Mouse (Mus musculus) heart, adult 11 months (tissue): ENCODE measurements around the gene Dnaic1.
A peak's percentile ranks its signal among the peaks of the same experiment; 100 is the strongest.

Source experiments
- DNase-seq: peaks from one replicate; pipeline ENCODE4 v3.0.0; 2022

Gene Dnaic1

DNA sequence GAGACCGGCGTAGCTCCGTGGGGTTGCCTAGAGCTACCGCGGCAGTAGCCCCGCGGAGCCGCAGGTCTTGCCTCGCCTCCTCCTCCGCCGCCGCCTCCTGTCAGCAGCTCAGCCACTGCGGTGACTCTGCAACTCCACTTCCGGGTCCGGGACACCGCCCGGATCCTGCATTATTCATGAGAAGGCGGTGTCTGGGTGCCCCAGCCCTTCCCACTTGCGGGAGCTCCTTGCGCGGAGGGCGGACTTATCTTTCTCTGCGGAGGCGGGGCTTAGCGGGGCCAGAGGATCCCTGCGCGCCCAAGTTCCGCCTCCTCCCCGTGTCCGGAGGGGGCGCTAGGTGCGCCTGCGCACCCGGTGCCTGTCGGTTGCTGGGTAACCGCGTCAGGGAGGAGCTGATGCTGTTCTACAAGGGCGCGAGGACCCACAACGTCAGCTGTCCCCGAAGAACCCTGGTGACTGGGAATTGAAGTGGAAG is at the start of gene Dnaic1, which contains the start of gene Fam219a:
Dnaic1 (plus strand) TSS at position 365 of the 475 bp plus-strand sequence.
Fam219a (minus strand) TSS at position 128 of the 475 bp plus-strand sequence.
- peak; percentile 100 for DNase-seq

DNA sequence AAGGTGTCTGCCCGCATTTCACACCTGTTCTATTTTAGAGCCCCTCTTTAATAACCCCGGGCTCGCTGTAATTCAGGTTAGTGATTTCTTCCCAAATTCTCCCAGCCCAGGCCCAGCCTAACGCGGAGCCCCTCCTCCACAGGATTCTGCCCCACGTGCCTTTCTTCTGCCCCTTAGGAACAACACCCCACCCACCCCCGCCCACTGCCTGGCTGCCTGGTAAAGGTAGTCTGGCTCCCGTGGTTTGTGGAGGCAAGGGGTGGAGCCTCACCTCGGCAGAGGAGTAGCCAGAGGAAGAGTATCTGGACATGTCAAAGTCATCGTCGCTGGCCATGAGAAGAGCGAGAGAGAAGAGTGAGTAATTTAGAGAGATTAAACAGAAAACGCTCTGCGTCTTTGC is 48.9 kb upstream of the Dnaic1 start:
- no peak for DNase-seq

DNA sequence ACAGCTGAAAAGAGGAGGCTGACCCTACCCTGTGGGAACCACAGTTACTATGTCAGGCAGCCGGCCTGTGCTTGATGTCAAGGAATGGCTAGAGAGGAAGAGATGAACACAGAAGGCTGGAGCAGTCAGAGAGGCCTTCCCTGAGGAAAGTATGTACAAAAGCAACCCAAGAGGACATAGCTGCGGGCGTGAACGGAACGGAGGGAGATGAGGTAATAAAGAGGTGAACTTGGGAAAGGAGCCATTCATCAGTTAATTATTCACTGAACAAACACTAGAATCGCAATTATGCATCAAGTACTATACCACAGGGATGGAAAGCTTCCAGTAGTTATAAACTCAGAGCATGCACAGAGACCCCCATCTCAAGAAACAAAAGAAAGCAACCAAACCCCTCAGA is 47.4 kb upstream of the Dnaic1 start:
- DNase-seq: no peak

DNA sequence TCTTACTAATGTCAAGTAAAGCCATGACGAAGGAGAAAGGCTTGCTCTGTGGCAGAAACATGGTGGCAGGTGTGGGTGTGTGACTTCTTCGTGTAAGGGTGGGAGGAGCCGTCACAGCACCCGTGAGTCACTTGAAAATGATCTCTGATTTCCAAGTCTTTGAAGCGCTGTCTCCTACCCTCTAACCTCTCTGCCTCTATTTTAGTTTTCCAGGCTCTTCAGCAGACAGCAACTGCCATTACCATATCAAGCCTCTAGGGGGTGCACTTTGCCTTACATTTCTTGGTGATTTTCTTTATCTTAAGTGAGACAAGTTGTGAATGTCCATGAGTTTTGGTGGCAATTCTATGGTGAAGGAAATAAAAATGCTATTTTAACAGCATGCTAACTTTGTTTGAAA is 46.8 kb upstream of the Dnaic1 start:
- no peak for DNase-seq

DNA sequence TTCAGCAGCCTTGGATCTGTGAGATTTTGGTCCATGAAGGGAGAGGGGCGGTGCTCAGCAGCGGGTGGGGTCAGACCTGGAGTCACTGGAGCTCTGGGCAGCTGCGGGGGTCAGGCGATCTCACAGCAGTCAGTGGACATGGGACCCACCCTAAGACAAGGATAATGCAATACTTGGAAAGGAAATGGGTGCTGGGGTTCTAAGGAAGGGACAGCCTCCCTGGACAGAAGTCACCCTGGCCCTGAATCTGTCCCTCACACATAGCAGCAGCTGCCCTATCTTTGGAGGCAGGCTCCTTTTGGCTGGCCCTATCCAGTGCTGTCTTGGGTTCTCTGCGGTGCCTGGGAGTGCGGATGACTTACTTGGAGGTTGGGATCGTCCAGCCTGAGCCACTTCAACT is 45.7 kb upstream of the Dnaic1 start:
- peak; percentile 93 for DNase-seq

DNA sequence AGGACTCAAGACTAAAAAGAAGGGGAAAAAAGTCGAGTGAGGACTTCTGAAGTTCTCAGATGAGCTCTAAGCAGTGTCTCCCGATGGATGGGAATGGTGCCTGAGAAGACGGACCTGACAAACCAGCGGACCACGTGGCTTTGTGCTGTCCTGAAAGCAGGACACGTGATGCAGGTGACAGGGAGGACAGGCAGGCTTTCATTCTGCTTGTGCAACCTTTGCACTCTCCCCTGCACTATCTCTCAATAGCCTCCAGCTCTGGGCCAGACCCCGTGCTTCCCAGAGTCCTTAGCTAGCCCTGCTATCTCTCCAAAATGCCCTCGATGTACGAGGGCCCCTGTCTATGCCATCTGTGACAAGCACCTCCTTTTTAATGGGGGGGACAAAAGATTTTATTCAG is 44.7 kb upstream of the Dnaic1 start:
- DNase-seq: no peak

DNA sequence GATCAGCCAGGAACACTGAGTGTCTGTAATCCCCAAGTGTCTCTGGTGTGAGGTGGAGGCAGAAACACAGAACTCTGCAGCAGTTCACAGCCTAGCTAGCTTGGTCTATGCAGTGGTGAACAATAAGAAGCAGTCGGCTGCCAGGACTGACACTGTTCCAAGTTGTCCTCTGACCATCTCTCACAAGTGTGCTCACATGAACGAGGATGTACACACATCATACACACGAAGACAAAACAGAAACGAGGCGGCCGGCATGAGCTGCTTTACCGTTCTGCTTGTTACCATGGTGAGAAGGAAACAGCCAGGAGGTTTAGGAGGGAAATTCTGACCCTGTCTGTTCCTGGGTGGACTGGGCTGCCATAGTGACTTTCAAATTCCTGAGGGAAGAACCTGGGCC is 43.0 kb upstream of the Dnaic1 start:
- DNase-seq: no peak

DNA sequence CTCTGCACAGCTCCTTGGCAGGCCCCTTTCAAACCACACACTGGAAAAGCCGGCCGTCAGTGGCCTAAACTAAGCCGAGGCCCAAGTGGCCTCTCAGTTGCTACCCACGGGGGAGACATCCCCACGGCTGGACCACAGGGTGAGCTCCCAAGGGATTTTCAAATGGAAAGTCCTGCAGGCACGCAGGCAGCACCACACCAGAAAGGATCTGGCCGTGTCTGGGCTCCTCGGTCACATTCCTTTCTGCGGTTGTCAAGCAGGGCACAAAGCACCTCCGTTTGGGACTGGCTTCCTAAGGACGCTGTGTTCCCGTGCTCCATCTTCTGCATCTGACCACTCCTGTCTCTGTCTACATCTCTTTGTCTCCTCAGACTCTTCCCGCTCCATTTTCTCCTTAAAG is 42.5 kb upstream of the Dnaic1 start:
- no peak for DNase-seq

DNA sequence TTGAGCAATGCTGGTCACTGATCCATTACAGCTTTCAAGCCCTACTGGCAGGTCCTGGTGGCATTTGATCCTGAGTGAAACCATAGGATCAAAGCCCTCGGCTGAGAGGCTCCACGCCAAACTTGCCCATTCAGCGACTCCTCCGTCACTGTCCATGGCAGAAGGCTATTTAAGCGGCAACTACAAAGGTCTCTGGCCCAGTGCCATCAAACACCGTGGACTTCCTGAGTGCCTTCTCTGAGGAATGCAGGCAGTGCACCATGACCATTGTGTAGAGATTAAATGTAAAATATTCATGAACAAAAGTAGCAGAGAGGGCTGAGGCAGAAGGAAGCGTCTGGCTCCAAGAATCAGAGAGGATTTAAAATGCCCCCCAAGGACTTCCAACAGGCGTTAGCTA is 41.6 kb upstream of the Dnaic1 start:
- no peak for DNase-seq

DNA sequence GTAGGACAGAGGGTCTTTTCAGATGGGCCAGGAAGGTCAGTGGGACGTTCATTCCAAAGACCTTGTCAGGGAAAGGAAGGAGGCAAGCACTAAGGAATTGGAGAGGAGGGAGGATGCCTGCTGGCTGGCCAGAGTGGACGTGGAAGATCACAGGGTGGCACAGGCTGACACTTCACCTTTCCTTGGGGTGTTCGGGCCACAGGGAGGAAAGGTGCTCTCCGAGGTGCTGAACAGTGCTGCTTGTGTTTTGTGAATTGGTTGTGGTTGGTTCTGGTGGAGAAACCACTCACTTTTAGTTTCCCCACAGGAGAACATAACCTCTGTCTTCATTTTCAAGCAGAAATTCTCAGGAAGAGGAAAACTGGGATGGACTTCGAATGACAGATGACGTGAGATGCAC is 37.2 kb upstream of the Dnaic1 start:
- DNase-seq: no peak

DNA sequence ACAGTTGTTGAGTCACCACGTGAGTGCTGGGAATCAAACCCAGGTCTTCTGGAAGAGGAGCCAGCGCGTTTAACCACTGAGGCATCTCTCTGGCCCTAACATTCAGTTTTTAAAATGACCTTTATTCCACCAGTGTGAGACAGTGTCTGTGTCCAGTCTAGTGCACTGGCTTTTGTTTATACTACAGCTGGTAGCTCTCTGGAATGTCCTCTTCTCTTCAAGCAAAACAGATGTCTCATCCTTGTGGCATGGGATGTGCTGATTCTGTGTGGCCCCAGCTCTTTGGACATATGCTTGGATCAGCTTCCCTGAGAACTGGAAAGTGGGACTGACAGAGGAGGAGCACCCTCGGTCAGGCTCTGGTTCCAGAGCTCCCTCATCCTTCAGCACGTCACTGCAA is 34.7 kb upstream of the Dnaic1 start:
- no peak for DNase-seq

DNA sequence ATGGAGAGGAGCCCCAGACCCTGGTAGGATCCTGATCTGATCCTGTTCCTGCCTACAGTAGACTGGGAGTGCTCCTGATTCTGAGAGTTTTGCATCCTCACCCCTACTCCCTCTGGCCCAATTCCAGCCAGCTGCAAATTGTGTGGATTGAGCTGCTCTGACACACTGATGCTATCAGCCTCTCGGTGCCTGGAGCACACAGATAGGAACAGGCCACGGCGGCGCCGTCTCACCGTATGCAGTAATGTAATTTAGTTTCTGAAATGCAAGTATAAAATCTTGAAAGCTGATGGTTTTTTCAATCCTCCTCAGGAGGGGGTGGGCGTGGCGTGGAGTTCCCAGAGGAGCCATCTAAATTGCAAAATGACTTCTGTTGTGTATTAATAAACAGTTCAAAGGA is 27.4 kb upstream of the Dnaic1 start:
- no peak for DNase-seq

DNA sequence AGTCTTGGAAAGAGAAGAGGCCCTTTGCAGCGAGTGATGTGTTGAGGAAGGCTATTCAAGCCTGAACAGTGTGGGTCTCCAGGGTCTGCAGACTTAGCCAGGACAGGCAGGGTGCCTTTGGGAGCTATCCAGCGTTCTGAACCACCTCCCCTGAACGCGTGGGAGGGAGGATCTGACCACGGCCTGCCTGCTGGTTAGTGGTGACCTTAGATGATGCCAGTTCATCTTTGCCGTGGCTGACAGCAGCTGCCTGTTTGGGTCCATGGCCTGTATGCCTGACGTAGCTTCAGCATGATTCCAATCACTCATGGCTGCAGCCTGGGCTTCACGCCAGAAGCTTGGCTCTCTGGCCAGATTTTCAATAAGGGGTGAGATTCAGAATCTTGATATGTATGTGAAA is 23.6 kb upstream of the Dnaic1 start:
- peak; percentile 86 for DNase-seq

DNA sequence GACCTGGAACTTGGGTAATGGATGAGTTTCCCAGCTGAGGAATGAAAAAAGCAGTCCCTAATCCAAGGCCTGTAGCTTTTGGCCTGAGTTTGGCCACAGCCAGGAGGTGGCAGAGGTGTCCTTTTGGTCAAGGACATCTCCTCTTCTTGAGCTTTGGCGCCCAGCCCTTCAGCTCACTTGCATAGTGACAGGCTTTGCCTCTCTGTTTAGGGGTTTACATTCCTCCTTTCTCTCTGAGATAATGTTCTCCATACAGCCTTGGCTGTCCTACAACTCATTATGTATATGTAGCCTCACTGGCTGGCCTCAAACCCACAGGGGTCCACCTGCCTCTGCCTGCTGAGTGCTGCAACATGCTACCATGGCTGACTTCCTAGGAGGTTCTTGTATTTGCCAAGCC is 22.5 kb upstream of the Dnaic1 start:
- peak; percentile 82 for DNase-seq

DNA sequence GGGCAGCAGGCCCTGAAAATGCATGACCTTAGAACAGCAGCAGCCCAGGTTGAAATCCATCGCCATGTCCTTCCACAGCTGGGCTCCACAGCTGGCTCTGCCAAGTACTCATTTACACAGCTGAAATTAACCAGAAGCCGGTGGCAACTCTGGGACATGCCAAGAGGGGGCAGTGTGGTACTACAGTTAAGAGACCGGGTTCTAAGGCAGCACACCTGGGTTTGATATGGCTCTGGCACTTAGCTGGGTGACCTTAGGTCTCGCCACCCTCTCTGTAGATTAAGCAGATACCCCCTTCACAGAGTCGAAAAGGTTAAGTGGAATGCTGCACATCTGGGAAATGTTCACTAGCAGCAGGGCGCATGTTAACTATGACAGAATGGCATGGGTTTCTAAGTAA is 17.0 kb upstream of the Dnaic1 start:
- peak; percentile 96 for DNase-seq

DNA sequence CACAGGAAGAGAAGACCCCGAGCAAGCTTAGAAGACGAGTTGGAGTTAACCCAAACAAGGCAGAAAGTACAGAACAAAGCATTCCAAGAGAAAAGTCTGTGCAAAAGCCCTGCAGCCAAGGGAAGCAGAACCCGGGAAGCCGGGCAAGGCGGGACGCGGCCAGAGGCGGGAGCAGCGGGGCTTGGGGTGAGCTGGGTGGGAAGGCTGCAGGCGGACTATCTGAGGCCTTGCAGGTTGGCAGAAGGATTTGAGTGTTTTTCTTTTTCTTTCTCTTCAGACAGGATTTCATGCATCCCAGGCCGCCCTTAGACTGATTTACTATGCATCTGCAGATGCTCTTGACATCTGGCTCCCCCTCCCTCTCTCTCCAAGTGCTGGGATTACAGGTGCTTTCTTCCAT is 16.5 kb upstream of the Dnaic1 start:
- peak; percentile 71 for DNase-seq

DNA sequence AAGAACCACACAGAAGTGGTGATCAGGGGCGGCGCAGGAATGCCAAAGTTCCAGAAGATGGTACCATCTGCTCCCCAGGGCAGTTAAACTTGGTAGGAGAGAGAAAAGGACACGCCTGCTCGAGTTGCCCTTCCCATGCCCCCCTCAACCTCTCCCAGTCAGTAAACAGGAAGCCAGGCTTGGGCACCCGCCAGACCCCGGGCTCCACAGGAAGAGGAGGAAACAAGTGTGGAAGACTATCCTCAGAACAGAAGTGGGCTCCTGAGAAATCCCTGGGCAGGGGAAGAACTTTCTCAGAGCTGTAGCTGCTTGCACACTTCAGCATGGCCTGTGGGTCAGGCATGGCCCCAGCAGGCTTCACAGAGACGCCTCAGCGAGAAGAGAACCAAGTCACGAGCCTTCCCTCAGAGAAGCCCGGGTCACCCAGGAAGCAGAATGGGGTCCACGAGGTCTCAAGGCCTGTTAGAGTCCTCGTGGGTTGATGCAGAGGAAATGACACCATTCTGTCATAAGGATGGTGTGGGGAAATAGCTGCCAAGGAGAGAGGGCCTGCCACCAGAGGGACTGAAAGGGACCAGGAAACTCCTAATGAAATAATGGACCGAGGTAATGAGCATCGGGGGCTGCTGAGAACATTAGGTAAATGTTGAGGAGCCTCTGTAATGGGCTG is 14.4 kb upstream of the Dnaic1 start:
- DNase-seq: peak; percentile 99

DNA sequence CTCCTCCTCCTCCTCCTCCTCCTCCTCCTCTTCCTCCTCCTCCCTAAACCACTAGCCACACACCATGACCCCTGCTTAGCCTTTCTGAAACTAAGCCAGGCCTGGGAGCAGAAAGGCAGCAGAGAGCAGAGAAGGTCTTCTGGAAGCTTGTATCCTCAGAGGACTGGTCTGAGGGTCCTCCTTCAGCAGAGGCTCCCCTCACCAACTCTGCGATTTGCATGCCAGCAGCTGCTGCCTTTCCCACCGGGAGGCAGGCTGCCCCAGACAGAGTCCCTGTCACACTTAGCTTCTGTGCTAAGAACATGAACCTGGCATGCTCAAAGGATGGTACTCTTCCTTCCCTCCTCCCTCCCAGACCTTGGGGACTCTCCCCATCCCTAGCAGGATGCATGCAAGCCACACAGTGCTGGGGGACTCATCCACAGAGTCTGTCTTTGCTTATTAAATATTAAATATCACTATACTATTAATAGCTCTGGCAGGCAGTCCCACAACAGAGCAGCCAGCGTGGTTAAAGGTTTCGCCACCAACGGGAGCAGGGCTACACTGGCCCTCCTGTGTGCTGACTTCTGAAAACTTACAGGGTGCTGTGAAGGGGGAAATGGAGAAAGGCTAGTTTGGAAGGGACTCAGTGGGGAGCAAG is 13.1 kb upstream of the Dnaic1 start:
- peak; percentile 90 for DNase-seq

DNA sequence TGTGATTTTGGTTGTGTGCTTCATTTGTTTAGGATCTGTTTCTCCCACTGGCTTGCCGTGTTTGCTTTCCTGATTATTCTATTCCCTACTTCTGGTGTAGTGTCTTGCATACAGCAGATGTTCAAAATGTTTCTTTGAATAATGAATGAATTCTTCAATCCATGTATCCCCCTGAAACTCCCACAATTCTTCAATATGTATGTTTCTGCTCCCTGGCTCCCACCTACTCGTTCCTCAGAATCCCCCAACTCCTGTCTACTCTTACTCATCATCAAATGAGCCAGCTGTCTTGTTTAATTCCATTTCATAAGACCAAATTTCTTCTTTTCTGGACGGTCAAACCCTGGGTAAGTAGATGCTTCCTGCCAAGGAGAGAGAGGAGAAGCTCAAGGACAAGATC is 12.5 kb upstream of the Dnaic1 start:
- DNase-seq: no peak

DNA sequence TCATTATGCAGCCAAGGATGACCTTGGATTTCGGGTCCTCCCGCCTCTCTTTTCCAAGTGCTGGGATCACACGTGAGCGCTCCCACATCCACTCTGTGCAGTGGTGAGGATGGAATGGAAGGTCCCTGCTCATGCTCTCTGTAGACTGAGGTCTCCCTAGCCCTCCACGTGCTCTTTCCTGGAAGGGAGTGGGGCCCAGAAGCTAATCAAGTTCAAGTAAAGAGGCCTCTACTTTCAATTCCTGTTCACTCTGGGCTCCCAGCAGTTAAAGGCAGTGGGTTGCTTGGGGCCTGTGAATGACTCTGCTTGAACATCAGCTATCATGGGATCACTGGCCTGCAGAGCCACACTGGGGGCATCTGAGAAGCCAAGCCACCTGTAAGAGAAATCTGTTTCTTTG is 6.3 kb upstream of the Dnaic1 start:
- DNase-seq: peak; percentile 90

DNA sequence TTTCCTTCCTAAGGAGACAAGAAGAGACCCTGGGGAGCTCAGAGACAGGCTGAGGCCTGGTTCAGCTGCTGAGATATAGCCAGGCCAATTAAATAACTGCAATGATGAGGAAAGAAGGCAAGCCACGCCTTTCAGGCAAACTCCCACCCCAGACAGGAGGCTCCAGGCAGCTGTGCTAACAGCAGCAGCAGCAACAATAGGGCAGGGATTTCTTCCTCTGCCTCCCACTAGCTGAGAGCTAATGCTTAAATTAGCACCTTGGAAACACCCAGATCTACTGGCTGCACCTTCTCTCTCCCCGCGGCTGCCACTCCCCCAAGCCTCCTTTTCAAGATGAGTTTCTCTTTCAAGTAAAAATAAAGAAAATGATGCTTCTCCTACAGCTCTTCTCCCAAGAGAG is 3.5 kb upstream of the Dnaic1 start:
- peak; percentile 91 for DNase-seq

DNA sequence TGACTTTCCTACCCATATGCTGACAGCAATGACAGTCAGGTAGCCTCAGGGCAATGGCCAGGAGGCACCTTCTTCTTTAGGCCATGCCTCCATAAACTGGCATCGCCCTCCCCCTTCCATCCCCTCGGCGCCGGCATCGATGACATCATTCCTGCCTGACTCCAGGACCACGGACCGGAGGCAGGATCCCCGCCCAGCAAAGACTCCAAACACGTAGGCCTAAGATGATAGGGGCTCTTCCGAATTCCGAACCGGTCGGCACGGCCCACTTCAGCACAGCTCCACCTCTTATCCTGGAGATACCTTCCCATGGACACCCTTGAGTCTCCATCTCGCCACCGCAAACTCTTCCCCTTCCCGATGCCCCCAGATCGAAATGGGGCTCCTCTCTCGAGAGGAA is 1.3 kb upstream of the Dnaic1 start:
- peak; percentile 97 for DNase-seq

DNA sequence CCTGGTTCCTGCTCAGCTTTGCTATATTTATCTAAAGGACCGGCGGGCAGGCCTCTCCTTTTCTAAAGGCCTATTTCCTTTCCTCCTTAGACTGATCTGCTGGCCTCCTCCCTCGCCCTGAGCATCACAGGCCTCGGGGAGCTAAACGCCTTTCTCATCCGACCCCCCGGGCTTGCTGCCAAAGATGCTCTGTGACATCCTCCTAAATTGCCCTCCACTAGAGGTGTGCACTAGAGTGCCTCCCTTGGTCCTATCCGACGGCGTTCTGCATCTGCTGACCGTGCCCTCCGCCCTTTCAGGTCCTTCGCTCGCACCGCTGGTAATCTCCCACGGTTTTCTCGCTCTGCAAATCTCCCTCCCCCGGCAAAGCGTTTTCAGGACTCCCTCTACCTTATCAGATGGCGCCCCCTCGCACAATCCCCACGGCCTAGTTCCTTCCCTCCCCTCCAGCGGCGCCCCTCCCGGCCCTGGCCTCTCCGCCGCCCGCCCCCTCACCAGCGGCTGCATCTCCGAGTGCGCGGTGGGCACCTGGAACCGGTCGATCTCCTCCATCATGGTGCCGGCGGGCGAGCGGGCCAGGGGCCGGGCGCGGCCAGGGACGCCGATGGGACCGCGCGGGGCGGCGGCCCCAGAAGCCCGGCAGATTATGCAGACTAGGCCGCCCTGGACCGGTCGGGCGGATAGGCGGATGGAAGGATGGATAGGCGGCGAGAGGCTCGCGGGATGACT is 729 bp upstream of the Dnaic1 start:
- DNase-seq: peak; percentile 96

DNA sequence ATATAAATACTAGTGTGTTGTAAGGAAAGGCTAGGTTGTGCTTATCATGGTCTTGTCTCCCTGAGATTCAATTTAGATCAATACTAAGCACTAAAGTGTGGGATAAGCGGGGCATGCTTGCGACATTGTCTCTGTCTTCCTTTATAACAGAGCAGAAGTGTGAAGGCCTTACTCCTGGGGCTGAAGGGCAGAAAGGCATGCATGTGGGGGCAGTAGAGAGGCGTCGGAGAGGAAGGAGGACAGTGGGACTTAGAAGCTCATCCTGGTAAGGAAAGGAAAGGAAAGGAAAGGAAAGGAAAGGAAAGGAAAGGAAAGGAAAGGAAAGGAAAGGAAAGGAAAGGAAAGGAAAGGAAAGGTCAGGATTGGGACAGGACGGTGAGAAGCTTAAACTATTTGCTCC is 1.9 kb downstream of the Dnaic1 start:
- DNase-seq: peak; percentile 82
